Mouse (Mus musculus) myocyte (in vitro differentiated cells): ENCODE data around the gene Podn.

Experiments used
- E2F4 ChIP-seq: IDR thresholded peaks from one replicate; pipeline ENCODE4 v1.6.1; 2011; ENCODE audit warnings: mild to moderate bottlenecking, control low read depth, moderate library complexity; ENCODE audit not compliant: insufficient read depth
- POLR2A ChIP-seq: IDR thresholded peaks from one replicate; pipeline ENCODE4 v1.6.1; 2011; ENCODE audit warnings: low read depth, mild to moderate bottlenecking, control low read depth, moderate library complexity; ENCODE audit not compliant: insufficient read length
- POLR2AphosphoS2 ChIP-seq: IDR thresholded peaks from one replicate; pipeline ENCODE4 v1.6.1; 2011; ENCODE audit warnings: low read depth, control low read depth; ENCODE audit not compliant: insufficient read length
- TCF12 ChIP-seq: IDR thresholded peaks from one replicate; pipeline ENCODE4 v1.6.1; 2011; ENCODE audit warnings: mild to moderate bottlenecking, control low read depth; ENCODE audit not compliant: poor library complexity, insufficient read depth, severe bottlenecking
- USF1 ChIP-seq: IDR thresholded peaks from one replicate; pipeline ENCODE4 v1.6.1; 2011; ENCODE audit warnings: low read depth, mild to moderate bottlenecking, control low read depth, moderate library complexity

GRCm38 (mm10) chr4:108015067-108015765, 81.0 kb downstream of the Podn start:
- TF ChIP-seq POLR2A (no peak), E2F4 (no peak), USF1 (no peak), TCF12 (no peak), POLR2AphosphoS2 (no peak)
